Mouse (Mus musculus) hindbrain, embryonic 15.5 days (tissue): Measurements from ENCODE around the gene Txn2. TPM values are rescaled to one million over a fixed set of nuclear protein-coding genes. Genes with fewer than 3 reads are reported as not detected.

ENCODE experiments used
- ATAC-seq: fragments of 200-750 bp; cut with Nextera tagmentation; 2 replicates; pipeline ENCODE4 v1.8.0; 2017; ENCODE audit warnings: low read depth, moderate number of reproducible peaks, moderate TSS enrichment; ENCODE audit not compliant: low FRiP score
- H3K27ac ChIP-seq: fragments of 300-500 bp; sonication (generic); replicated peaks from 2 replicates; pipeline ENCODE4 v1.5.1; 2015; ENCODE audit warnings: mild to moderate bottlenecking, inconsistent platforms
- H3K27me3 ChIP-seq: fragments of 300-500 bp; sonication (generic); 2 replicates; pipeline ENCODE4 v1.6.1; 2015; ENCODE audit warnings: control low read depth, inconsistent platforms
- H3K36me3 ChIP-seq: fragments of 300-500 bp; sonication (generic); 2 replicates; pipeline ENCODE4 v1.6.1; 2015; ENCODE audit warnings: control low read depth, inconsistent platforms
- H3K4me1 ChIP-seq: fragments of 300-500 bp; sonication (generic); replicated peaks from 2 replicates; pipeline ENCODE4 v1.6.1; 2015; ENCODE audit warnings: control low read depth, inconsistent platforms
- H3K4me2 ChIP-seq: fragments of 300-500 bp; sonication (generic); 2 replicates; pipeline ENCODE4 v1.6.1; 2015; ENCODE audit warnings: moderate library complexity, mild to moderate bottlenecking, inconsistent platforms
- H3K4me3 ChIP-seq: fragments of 300-500 bp; sonication (generic); 2 replicates; pipeline ENCODE4 v1.5.1; 2015; ENCODE audit warnings: mild to moderate bottlenecking, inconsistent platforms
- H3K9ac ChIP-seq: fragments of 300-500 bp; sonication (generic); 2 replicates; pipeline ENCODE4 v1.6.1; 2015; ENCODE audit warnings: inconsistent platforms
- H3K9me3 ChIP-seq: fragments of 300-500 bp; sonication (generic); 2 replicates; pipeline ENCODE4 v1.6.1; 2016; ENCODE audit warnings: control low read depth, inconsistent platforms
- WGBS: fragments of 180-500 bp; shearing (Covaris S2); methylation state at CpG from one replicate; pipeline ENCODE4 v1.1.7; 2015; 5-methylcytosine and 5-hydroxymethylcytosine counted together
- polyA plus RNA-seq: library from polyadenylated mRNA; unstranded; fragments of >200 nt; fragmentation: Nextera tagmentation; extraction: Ambion mirVana; gene quantifications from 2 replicates; pipeline ENCODE4 v1.2.1, GENCODE M21; 2015

Gene Txn2
- polyA plus RNA-seq, 1 experiment from 2014 or later: 212 TPM

DNA sequence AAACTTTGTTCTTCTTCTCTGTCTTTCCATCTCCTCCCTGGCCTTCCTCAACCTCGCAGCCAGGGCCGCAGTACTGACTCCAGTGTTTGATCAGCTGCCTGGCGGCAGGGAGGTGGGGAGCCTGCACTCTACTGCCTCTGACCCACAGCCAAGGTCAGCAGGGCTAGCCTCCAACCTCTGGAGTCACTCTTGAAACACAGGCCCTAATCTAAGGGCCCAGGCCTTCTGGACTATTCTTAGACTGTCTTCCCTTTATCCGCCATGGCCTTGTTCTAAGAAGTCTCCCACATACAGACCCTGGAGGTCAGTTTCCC is 45.2 kb downstream of the Txn2 start:
- H3K36me3 ChIP-seq: no peaks in the 10 kb centered on the region
- no peaks in the 10 kb centered on the region for H3K4me1 ChIP-seq
- 71% methylated on average over 4 of the region's 4 CpGs for WGBS
- 0 out of 2 replicates have a peak overlapping the region, but pooled peaks have one; percentile 5 for H3K27ac ChIP-seq
- H3K4me3 ChIP-seq: no peak overlapping the region
- no peaks in the 10 kb centered on the region for H3K27me3 ChIP-seq
- no peaks in the 10 kb centered on the region for H3K9me3 ChIP-seq
- H3K4me2 ChIP-seq: no peak overlapping the region
- no peak for ATAC-seq
- no peak overlapping the region for H3K9ac ChIP-seq

DNA sequence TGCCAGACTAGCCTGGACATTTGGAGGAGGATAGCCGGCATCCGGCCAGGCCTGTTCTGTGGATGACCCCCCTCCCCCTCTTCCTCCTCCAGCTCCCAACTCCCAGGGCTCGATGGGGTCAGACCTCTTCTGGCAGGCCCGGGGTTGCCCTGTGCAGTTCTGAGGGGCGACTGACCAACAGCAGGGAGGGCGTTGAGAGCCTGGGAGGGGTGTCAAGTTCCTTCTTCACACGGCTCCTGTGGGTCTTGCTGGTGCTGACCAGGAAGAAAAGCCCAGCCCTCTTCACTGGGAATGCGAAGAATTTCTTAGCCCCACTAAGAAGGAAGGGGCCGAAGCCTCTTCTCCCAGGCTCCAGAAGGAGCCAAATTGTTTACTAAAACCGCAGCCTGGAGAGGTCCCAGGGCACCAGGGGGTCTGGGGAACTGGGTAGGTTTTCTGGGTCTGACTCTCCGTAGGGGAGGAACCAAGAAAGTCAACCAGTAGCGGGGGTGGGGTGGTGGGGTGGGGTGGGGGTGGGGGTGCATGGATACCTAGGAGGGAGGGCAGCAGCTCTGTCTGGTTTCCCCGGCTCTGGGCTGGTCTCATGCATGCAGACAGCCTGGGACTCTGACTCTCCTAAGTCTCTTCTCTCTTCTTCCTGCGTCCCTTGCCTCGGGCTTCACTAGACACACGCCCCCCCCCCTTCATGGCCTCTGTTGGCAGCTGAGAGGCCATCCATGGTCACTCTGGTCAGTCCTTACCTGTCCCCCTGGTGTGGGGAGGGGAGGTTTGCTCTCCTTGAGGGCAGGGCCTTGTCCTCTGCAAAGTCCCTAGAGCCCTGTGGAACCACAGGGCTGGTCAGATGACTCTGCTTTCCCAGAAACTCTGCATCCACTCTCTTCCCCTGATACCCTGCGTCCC is 45.8 kb downstream of the Txn2 start:
- H3K27ac ChIP-seq: 0 out of 2 replicates have a peak overlapping the region, but pooled peaks have one; percentile 5
- ATAC-seq: no peak

DNA sequence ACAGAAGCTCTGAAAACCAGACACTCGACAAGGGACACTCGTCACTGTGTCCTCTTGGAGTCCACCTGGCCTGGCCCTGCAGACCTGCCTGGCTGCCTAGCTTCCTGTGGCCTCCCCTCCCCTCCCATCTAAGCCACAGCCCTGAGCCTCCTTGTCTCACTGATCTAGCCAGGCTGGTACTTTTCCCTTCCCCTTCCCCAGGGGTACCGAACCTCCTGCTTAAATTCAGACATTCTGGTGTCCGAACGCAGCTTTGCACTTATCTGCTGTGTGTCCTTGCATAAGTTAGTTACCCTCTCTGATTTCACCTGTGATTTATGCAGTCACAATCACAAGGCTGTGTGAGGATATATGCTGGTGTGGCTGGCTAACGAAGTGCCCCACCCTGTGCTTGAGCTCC is 46.5 kb downstream of the Txn2 start:
- ATAC-seq: no peak
- no peak overlapping the region for H3K27ac ChIP-seq

More for the DNA sequence above, 45.8 kb downstream of the Txn2 start:
- no peaks in the 10 kb centered on the region for H3K4me1 ChIP-seq
- no peaks in the 10 kb centered on the region for H3K27me3 ChIP-seq
- no peaks in the 10 kb centered on the region for H3K36me3 ChIP-seq
- 20% methylated on average over 17 of the region's 17 CpGs for WGBS
- H3K4me2 ChIP-seq: no peak overlapping the region
- H3K9ac ChIP-seq: no peak overlapping the region
- no peak overlapping the region for H3K4me3 ChIP-seq
- no peaks in the 10 kb centered on the region for H3K9me3 ChIP-seq

DNA sequence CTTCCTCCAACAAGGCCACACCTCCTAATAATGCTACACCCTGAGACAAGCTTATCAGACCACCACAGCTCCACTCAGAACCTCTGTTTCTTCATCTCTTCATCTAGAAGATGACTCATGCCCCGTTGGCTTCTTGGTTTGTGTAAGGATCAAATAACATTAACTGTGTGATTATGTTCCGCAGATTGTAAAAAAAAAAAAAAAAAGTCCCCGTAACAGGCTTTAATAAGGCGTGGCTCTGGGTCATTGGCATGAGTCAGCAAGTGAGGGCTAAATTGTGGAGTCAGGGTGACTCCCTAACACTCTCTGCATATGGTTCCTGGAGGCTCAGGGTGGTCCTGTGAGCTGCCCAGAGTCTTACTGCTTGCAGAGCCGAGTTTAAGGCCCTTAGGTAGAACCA is 47.1 kb downstream of the Txn2 start:
- no peak overlapping the region for H3K27ac ChIP-seq
- H3K9ac ChIP-seq: no peak overlapping the region
- H3K36me3 ChIP-seq: no peaks in the 10 kb centered on the region
- ATAC-seq: no peak
- H3K4me1 ChIP-seq: no peaks in the 10 kb centered on the region
- H3K4me3 ChIP-seq: no peak overlapping the region
- no peaks in the 10 kb centered on the region for H3K27me3 ChIP-seq
- H3K4me2 ChIP-seq: no peak overlapping the region
- no peaks in the 10 kb centered on the region for H3K9me3 ChIP-seq
- WGBS: 80% methylated on average over 5 of the region's 5 CpGs

More for the DNA sequence above, 46.5 kb downstream of the Txn2 start:
- WGBS: 73% methylated on average over 6 of the region's 6 CpGs
- Histone ChIP-seq H3K27me3 (no peaks in the 10 kb centered on the region), H3K4me3 (no peak overlapping the region), H3K4me2 (no peak overlapping the region), H3K36me3 (no peaks in the 10 kb centered on the region), H3K4me1 (no peaks in the 10 kb centered on the region), H3K9me3 (no peaks in the 10 kb centered on the region), H3K9ac (no peak overlapping the region)

DNA sequence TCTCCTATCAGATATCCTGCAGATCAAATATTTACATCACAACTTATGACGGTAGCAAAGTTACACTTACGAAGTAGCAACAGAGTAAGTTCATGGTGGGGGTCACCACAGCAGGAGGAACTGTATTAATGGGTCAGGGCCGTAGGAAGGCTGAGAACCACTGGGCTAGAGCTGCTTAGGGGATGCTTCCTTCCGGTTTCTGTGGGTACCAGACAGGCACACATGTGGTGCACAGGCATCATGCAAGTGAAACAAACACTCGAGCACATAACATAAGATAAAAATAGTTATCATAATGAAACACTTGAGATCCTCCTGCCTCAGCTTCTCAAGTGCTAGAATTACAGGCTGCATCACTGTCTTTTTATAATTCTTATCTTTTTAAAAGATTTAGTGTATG is 48.1 kb downstream of the Txn2 start:
- Histone ChIP-seq H3K27ac (no peak overlapping the region), H3K36me3 (no peaks in the 10 kb centered on the region), H3K9me3 (no peaks in the 10 kb centered on the region), H3K4me2 (no peak overlapping the region), H3K27me3 (no peaks in the 10 kb centered on the region), H3K9ac (no peak overlapping the region), H3K4me1 (no peaks in the 10 kb centered on the region), H3K4me3 (no peak overlapping the region)
- WGBS: 84% methylated on average over 5 of the region's 5 CpGs
- no peak for ATAC-seq

DNA sequence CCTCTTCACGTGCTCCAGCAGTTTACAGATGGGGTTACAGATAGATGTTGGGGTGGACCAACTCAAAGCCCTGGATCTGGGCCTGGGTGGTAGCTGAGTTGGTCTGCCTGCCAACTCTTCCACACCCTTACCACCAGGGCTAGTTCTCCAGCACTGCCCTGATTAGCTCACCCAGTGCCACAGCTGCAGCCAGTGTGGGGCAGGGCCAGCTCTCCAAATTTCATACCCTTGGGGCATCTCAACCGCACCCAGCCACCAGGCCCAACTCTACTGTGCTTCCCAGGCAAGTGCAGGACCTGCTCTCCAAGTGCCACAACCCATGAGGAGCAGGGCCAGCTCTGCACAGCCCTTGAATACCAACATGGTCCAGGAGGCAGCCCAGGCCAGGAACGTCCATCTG is 49.0 kb downstream of the Txn2 start:
- no peaks in the 10 kb centered on the region for H3K9me3 ChIP-seq
- ATAC-seq: no peak
- no peaks in the 10 kb centered on the region for H3K27me3 ChIP-seq
- WGBS: 94% methylated on average over 3 of the region's 3 CpGs
- H3K36me3 ChIP-seq: no peaks in the 10 kb centered on the region
- no peak overlapping the region for H3K4me2 ChIP-seq
- H3K4me1 ChIP-seq: no peaks in the 10 kb centered on the region
- no peak overlapping the region for H3K9ac ChIP-seq
- no peak overlapping the region for H3K27ac ChIP-seq
- H3K4me3 ChIP-seq: no peak overlapping the region

DNA sequence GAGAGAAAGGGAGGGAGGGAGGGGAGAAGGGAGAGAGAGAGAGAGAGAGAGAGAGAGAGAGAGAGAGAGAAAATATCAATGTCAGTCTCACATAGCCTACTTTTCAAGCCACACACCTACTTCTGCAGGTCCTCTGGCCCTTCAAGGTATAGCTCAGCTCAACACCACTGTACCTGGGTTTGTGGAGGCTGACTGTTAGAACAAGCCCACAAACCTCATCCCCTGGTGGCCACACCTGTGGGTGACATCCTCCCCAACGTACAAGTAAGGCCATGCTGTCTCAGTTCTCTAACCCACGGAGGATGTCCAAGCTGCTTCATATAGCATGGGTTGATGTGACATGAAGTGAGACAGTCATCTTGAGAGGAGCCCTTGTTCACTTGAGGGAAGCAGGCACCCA is 51.6 kb downstream of the Txn2 start:
- H3K4me1 ChIP-seq: no peaks in the 10 kb centered on the region
- H3K36me3 ChIP-seq: no peaks in the 10 kb centered on the region
- 75% methylated on average over 2 of the region's 2 CpGs for WGBS
- no peaks in the 10 kb centered on the region for H3K27me3 ChIP-seq
- H3K9ac ChIP-seq: no peak overlapping the region
- no peak overlapping the region for H3K4me3 ChIP-seq
- H3K27ac ChIP-seq: no peak overlapping the region
- H3K9me3 ChIP-seq: no peaks in the 10 kb centered on the region
- no peak overlapping the region for H3K4me2 ChIP-seq
- no peak for ATAC-seq

DNA sequence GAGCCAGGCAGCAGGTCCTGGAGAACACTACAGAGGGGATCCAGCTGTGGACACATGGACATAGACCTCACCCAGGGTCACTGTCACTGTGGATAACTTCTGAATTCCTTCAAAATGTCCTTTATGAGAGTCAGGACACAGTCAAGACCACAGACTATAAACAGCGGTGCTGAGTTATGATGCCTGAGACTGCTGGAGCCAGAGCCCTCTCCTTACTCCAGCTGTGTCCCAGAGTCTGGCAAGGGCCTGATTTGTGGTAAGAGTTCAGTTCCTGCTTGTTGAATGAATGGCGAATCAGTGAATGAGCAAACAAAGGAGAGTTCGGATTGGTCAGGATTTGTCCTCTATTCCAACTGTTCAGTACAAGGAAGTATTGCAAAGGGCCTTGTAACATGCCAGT is 52.1 kb downstream of the Txn2 start:
- WGBS: 77% methylated on average over 3 of the region's 3 CpGs
- H3K9ac ChIP-seq: no peak overlapping the region
- H3K4me3 ChIP-seq: no peak overlapping the region
- H3K36me3 ChIP-seq: no peaks in the 10 kb centered on the region
- H3K4me2 ChIP-seq: no peak overlapping the region
- H3K9me3 ChIP-seq: no peaks in the 10 kb centered on the region
- no peak overlapping the region for H3K27ac ChIP-seq
- no peak for ATAC-seq
- no peaks in the 10 kb centered on the region for H3K27me3 ChIP-seq
- no peaks in the 10 kb centered on the region for H3K4me1 ChIP-seq

DNA sequence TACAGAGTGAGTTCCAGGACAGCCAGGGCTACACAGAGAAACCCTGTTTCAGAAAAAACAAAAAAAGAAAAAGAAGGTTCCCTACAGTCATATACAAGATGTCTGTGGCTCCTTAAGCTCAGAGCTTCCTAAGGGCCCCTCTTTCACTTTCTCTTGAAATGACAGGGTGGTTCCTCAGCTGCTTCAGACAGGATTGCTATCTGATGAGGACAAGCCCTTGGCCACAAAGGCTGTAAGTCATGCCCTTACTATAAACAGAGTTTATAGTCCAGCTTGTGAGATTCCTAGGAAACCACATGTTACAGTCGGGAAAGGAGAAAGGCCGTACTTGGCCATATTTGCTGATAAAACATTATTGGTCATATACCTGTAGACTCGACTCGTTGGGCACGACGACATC is 52.9 kb downstream of the Txn2 start:
- no peak overlapping the region for H3K27ac ChIP-seq
- H3K4me2 ChIP-seq: no peak overlapping the region
- H3K36me3 ChIP-seq: no peaks in the 10 kb centered on the region
- no peaks in the 10 kb centered on the region for H3K27me3 ChIP-seq
- H3K9ac ChIP-seq: no peak overlapping the region
- ATAC-seq: no peak
- H3K9me3 ChIP-seq: no peaks in the 10 kb centered on the region
- WGBS: 96% methylated on average over 6 of the region's 6 CpGs
- no peak overlapping the region for H3K4me3 ChIP-seq
- no peaks in the 10 kb centered on the region for H3K4me1 ChIP-seq

DNA sequence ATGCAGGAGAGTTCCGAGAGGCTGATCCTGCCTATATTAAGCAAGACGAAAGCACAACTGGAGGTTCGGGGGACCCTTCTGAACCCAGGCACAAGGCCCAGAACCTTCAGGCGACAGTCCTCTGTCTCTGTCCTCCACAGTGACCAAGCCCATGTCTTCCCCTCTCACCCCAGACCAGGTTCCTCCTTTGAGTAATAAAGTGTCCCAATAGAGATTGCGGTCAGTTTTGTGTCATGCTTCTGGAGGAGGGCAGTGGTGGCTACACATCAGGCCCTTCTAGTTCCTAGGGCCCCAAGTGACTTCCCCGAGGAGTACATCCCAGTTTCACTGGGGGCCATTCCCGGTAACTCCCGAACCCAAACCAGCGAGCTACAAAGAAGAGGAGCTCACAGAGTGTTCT is 54.0 kb downstream of the Txn2 start:
- 91% methylated on average over 9 of the region's 9 CpGs for WGBS
- no peaks in the 10 kb centered on the region for H3K4me1 ChIP-seq
- no peak overlapping the region for H3K9ac ChIP-seq
- no peak for ATAC-seq
- H3K27me3 ChIP-seq: no peaks in the 10 kb centered on the region
- H3K36me3 ChIP-seq: no peaks in the 10 kb centered on the region
- H3K9me3 ChIP-seq: no peaks in the 10 kb centered on the region
- H3K27ac ChIP-seq: no peak overlapping the region
- no peak overlapping the region for H3K4me3 ChIP-seq
- no peak overlapping the region for H3K4me2 ChIP-seq

DNA sequence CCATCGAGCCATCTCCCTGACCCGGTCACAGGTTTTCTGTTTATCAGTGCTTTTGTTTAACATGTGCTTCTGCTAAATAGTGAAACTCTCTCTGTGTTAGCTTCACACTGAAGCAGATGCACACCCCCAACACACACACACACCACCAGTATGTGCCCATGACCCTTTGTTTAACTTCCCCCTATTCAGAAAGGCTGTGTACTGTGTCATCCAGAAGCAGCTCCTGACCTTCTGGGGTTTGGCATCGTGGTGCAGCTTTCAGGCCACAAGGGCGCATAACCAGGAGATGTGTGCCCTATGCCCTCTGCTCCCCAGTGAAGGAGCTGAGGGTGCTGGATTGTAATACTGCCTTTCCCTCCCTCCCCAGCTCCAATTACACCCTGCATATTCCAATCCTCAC is 54.5 kb downstream of the Txn2 start:
- 77% methylated on average over 4 of the region's 4 CpGs for WGBS
- Histone ChIP-seq H3K27me3 (no peaks in the 10 kb centered on the region), H3K4me1 (no peaks in the 10 kb centered on the region), H3K4me3 (no peak overlapping the region), H3K9ac (no peak overlapping the region), H3K36me3 (no peaks in the 10 kb centered on the region), H3K4me2 (no peak overlapping the region), H3K9me3 (no peaks in the 10 kb centered on the region), H3K27ac (no peak overlapping the region)
- no peak for ATAC-seq

DNA sequence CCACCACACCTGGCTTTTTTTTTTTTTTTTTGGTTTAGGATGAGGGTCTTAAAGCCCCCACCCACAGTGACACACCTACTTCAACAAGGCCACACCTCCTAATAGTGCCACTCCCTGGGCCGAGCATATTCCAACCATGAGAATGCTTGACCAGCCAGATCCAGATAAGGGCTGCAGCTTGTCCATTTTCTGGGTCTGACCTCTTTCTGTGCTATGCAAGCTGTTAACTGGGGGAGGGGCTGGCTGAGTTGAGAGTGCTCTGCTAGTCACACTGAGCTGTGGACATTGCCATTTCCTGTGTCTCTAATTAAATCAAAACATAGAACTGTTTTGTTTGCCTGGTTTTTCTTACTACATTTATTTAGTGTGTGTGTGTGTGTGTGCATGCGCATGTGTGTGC is 55.2 kb downstream of the Txn2 start:
- no peak overlapping the region for H3K4me3 ChIP-seq
- no peaks in the 10 kb centered on the region for H3K9me3 ChIP-seq
- H3K36me3 ChIP-seq: no peaks in the 10 kb centered on the region
- no peak overlapping the region for H3K4me2 ChIP-seq
- H3K27me3 ChIP-seq: no peaks in the 10 kb centered on the region
- 89% methylated on average over 2 of the region's 2 CpGs for WGBS
- H3K9ac ChIP-seq: no peak overlapping the region
- H3K4me1 ChIP-seq: no peaks in the 10 kb centered on the region
- H3K27ac ChIP-seq: no peak overlapping the region
- ATAC-seq: no peak

DNA sequence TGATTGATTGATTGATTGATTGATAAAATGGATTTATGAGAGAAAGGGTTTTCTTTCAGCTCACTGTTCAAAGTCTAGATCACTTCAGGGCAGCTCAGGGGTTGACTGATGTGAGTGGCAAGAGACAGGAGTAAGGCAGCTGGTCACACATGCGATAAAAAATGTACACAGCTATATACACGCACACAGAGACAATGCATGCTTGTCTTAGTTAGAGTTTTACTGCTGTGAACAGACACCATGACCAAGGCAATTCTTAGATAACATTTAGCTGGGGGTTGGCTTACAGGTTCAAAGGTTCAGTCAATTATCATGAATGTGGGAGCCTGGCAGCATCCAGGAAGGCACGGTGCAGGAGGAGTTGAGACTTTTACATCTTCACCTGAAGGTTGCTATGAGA is 55.8 kb downstream of the Txn2 start:
- WGBS: 90% methylated on average over 3 of the region's 3 CpGs

More for the DNA sequence above, 55.8 kb downstream of the Txn2 start:
- Histone ChIP-seq H3K9ac (no peak overlapping the region), H3K27ac (no peak overlapping the region), H3K9me3 (no peaks in the 10 kb centered on the region), H3K36me3 (no peaks in the 10 kb centered on the region), H3K4me2 (no peak overlapping the region), H3K4me3 (no peak overlapping the region), H3K4me1 (no peaks in the 10 kb centered on the region), H3K27me3 (no peaks in the 10 kb centered on the region)
- ATAC-seq: no peak
